Mouse (Mus musculus) gastrocnemius, adult 8-10 months (tissue): ENCODE measurements at regions not wholly inside any gene's neighbourhood (a gene's known extent, or its start where the extent isn't known, plus 50 kb on each side); places are given as distances from the start of the nearest gene placed in this dataset.

Experiments
- DNase-seq, 2 experiments: peaks; one replicate each; pipeline ENCODE4 v3.0.0; 2022; ENCODE audit warnings: low spot score in 2 of 2

DNA sequence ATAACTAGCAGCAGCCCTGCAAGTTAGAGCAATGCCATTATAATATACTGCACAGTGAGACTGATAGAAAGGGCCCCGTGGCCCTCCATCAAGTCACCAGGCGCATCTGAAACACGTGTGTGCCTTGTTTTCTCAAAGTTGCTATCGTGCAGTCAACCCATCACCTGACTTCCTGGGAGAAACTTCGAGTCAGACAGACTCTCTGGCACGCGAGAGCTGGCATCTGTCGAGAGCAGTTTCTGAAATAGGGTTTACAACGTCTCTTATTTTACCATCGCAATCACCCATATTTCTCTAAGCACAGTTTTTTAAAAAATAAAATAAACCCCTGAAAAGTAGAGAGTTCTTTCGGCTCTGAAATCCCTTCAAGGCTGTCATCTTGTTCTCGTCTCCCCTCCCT, 169.8 kb downstream of the 3110018I06Rik start:
- DNase-seq: no peak

DNA sequence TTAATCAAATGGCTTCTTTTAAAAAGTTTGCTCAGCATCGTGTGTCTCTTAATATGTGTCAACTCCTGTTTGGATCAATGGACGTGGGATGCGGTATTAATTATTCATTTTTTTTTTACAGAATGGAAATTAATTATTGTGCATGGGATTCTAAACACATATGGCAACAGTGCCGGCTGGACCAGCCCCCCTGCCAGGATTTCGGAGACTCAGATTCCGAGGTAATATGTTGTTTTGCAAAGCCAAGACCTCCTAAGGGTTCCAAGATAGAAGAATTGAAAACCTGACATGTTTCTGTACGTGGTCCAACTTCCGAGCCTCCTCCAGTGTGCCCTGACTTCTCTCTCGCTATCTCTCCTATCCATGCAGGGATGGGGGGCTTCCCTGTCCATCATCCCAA, 170.4 kb downstream of the 3110018I06Rik start:
- DNase-seq: no peak

DNA sequence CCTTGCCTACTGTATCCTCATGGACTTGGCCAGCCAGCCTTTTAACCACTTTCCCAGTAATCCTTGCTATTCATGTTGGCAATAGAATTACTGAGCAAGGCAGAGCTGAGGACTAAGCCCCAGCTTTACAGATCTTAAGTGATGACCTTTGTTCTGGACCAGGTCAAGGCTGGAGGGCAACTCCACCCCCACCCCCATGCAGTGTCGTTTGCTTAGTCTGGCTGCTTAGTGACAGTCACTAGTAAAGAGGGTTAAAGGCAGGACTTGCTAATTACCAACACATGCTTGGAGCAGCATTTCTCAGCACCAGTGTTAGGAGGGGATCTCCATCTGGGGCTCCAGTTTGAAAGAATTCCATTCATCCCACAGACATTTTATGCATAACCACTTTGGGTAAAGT, 174.2 kb downstream of the 3110018I06Rik start:
- no peak for DNase-seq

DNA sequence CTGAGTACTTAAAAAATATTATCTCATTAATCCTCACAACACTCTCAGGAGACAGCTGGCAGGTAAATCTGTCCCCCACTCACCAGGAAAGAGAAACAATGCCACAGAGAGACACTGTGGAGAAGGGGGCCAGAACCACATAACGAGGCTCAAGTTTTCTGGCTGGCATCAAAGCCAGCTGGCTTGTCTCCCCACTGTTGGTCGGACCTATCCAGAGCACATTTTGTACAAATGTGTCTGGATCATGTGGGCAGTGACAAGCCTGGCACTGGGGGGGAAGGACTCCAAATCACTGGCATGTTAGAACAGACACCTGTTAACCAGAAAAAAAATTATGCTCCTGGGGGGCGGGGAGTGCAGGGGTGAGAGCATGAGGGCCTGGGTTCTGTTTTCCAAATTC, 179.4 kb downstream of the 3110018I06Rik start:
- DNase-seq: no peak

DNA sequence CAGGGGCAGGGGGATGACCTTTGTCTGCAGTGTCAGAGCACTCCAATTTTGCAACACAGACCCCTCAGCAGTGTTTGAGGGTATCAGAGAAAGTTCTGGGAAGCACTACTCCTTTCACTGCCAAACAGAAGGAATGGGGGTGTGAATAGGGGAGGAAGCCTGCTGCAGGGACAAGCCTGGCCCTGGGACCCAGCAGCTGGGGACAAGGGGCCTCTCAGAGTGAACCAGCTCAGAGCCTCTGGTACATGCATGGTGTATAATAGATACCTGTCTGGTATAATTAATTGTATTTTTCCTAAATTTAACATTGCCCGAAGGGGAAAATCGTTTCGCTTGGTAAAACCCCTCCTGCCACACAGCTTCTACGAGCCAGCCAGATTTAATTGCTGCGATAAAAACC, 180.6 kb downstream of the 3110018I06Rik start:
- DNase-seq: no peak

DNA sequence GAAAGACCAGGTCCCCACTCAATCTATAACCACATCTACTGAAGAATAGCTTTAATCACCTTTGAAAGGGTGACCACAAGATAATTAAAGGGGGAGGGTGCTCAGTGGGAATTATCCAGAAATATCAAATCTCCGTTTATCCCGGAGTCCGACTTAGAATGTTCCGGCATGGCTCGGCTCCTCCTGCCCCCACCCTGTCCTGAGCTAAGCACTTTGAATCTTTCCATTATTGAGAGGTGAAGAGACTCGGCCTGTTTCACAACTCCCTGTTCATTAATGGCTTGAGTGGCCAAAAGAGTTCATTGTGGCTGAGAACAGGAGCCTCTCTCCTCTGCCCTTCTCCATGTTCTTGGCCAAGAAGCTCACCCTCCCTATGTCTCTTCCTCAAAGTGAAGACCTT, 181.0 kb downstream of the 3110018I06Rik start:
- DNase-seq: no peak

DNA sequence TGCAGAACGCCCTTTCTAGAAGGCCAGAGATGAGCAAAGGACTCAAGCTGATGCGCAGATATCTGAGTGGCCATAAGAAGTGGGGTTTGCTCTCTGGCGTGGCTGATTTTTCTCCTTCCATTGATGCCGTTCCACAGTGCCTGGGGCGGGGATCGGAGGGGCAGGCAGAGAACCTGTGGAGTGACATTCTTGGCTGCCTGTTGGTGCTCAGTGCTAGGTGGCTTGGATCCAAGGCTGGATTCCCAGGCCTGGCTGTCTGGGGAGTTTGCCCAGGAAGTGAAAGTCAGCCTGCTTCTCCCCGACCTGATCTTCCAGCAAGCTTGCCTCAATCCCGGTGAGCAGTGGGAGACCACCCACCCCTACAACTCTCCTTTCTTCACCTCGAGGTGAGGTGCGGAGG, 181.5 kb downstream of the 3110018I06Rik start:
- no peak for DNase-seq

DNA sequence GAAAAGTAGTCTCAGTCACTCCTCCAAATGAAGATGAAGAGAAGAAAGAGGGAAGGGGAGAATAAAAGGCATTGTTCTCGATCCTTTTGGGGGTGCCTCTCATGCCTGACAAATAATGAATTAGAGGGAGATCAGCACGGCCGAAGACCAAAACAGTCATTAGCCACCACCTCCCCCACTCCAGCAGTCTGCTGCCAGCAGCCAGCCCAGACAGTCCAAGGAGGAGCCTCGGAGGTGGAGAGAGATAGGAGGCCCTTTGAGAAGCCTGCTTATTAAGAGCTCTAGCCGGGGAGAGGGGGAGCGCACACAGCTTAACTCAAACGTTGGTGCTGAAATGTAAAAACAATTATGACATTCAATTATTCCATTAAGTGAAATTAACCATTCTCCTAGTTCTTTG, 188.6 kb downstream of the 3110018I06Rik start:
- DNase-seq: no peak

DNA sequence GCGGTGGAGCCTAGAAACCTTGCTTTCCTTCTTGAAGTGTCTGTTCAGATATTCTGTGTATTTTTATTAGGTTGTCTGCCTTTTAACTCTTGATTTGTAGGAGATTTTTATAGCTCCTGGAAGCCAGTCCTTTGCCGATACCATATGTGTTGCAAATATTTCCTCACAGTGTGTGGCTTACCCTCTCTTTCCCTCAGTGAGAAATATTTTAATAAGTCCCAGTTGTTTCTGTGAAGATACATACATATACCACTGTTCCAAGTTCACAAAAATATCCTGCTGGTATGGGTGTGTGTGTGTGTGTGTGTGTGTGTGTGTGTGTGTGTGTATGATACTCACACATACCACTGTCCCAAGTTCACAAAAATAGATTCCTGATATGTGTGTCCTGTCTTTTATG, 199.0 kb downstream of the 3110018I06Rik start:
- DNase-seq: no peak

DNA sequence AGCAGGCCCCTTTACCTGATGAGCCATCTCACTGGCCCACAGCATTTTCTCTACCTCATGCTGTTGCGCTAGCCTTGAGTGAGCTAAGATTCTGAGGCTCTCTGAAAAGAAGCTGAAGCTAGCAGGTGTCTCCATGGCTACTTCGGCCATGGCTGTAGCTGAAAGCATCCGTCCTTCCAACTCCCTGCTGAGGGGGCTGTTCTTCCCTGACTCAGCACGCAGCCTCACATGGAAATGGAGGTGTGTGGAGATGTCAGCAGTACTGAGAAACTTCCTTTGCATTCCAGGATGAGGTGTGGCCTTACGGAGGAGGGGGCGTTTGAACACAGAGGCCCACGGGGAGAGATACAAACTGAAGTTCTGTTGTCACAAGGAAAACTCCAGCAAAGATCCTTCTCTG, 201.0 kb downstream of the 3110018I06Rik start:
- DNase-seq: no peak

DNA sequence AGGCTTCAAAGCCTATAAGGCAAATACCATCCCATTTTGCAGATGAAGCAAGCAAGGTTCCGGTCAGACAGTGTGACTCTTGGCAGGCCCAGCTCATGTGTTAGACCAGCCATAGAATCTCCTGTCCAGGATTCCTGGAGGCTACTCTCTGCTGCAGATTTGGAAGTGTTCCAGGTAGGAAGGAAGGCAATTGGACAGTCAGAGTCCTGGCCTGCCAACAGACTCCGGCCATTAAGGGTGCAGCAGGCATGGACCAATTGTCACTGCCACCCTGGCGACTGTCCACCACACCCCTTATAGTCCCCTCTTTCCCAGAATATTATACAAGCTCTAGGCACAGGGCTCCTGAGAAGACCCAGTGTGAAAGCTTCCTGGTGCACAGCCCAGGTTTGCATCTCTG, 201.6 kb downstream of the 3110018I06Rik start:
- no peak for DNase-seq

DNA sequence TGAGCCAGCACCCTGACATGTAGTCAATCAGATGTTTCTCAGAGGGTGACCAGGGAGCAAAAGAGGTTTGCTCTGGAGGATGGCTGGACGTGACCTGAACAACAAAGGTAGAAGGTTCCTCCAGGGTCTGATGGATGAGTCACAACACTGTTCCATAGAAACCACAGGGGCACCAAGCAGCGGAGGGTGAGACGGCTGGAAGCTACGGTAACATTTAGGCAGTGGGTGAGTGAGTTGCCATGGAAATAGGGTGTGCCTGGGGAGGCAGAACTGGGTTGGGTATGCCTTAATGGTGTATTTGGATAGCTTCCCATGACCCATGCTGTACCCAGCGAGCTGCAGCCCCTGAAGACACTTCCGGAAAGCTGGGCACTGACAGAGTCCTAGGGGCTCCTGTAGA, 205.3 kb downstream of the 3110018I06Rik start:
- no peak for DNase-seq

DNA sequence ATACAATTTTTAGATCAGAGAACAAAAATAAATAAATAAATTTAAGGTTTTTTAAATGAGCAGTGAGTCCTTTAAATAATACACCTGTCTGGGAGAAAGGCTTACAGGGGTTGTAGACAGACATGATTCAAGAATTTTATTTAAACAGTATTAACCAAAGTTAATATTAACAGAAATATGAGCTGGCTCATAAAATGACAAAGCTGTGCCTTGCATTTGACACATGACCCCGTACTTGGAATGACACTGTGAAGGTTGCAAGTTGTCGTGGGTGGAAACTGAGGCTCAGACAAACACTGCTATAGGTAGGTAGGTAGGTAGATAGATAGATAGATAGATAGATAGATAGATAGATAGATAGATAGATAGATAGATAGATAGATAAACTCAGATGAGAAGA, 206.6 kb downstream of the 3110018I06Rik start:
- DNase-seq: no peak

DNA sequence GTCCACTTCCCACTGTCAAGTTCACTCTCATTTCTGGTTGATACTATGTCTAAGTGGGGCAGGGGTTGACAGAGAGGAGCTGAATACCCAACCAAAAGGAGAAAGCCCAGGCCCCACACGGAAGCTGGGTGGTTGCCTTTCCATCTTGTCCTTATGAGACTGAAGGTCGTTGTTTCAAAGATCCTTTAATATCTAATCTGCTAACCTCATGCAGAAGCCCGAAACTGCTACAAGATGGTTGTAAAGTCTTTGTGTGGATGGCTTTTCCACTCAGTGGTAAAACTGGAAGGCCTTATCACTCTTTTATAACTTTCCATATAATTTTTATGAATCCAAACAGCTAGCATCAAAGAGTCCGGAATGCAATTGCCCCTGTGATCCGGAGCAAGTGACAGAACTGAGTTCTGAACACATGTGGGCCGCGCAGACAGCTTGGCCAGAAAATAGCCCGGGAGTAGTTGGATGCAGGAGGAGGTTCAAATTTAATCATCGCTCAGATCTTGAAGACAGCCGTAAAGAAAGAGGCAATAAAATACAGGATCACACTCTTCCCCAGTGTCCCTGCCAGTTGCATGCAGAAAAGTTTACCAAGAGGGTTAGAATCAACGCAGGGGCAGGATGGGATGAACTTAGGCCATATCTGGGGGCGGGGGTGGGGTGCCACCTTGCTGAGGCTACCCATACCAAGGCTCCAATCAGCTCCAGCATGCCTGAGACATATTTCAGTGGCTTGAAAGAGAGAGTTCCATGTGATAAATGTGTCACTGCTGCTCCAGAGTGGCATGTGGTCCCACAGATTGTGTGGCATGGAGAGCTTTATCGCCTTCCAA, 207.2 kb downstream of the 3110018I06Rik start:
- no peak for DNase-seq

DNA sequence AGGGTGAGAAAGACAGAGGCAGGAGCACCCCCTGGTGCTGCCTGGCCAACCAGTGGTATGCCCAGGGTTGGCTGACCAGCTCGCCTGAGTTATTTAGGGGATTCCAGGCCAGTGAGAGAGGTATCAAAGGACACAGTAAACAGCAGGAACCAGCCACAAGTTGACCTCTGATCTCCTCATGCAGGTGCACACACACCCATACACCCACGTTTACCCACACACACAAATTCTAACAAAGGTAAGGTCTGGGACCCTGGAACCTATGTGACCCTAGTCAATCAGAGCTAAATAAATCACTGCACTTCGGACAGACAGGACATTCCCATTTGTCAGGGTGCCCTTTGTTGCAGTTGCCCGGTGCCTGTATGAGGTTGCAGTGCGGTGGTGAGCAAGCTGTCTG, 211.9 kb downstream of the 3110018I06Rik start:
- no peak for DNase-seq

DNA sequence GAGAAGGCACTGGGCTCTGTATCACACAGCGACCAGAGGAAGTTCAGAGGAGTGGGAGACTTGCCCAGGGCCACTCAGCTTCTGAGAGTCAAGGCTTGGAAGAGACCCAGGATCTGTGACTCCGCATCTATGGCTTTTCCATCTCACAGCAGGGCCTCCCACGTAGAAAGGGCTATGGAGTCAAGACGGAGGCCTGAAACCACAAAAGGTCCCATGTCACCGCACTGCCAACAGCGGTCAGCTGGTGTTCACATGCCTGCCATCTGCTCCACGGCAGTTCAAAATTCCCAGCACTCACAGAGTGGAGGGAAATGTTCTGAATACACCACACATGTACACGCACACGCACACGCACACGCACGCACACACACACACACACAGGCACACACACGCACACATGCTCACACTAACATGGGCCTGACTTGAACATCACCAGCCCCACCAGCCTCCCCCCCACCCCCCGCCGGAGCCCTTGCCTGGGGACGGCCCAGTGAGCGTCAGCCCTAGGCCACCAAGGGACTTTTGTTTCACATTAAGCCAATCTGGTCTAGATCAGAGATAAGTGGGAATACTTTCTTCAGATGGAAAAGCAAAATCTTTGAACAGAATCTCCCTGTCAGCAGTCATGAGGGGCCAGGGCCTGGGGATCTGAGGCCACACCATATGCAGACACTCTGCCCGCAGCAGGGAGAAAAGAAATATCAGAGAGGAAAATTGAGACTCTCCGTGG, 212.6 kb downstream of the 3110018I06Rik start:
- DNase-seq: no peak

DNA sequence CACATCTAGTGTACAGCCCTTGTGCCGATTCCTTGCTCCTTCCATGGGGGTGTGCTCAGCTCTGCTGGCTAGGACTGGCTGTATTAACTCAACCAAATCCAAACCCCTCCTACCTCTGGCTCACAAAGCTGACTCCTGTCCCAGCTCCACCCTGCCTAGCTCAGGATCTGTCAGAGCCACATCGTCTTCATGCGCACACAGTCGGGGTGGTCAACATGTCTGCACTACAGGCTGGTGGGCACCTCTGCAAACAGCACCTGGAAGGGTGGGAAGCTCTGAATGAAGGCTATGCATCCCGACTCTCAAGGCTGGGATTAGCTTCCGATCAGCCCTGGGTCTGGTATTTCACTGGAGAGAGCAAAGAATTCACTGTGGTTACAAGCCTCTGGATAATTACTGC, 220.4 kb downstream of the 3110018I06Rik start:
- no peak for DNase-seq

DNA sequence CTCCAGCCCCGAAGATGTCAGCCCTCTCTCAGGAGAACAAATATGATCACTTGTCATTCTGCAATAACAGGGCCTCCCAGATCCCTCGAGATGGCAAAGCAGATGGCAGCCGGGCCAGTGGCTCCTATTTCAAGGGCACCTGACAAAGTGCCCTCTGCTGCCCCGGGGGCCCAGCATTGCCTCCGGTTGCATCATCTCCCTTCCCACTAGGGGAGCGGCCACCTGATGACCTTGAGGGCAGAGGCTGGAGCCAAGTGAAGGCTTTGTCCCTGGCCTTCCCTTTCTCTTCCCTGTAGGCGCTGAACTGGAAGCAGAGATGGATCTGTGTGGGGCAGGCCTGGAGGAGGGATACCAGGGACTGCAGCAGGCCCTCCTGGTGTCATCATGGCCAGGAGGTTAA, 222.6 kb downstream of the 3110018I06Rik start:
- no peak for DNase-seq

DNA sequence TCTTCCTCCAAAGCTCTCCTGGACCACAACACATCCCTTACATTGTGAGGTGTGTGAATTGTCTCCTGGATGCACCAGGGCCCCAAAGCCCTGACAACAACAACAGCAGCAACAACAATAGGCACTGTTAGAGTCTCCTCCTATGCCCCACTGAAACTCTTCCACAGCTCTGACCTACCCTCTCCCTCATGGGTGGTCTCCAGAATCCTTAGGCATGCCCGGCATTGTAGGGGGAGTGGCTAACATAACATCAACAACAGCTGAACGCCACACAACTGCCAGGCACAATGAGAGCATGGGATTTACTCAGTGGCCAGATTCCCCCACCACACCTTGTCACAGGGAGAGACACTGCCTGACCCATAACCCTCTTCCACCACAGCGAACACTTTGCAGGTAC, 223.2 kb downstream of the 3110018I06Rik start:
- no peak for DNase-seq

DNA sequence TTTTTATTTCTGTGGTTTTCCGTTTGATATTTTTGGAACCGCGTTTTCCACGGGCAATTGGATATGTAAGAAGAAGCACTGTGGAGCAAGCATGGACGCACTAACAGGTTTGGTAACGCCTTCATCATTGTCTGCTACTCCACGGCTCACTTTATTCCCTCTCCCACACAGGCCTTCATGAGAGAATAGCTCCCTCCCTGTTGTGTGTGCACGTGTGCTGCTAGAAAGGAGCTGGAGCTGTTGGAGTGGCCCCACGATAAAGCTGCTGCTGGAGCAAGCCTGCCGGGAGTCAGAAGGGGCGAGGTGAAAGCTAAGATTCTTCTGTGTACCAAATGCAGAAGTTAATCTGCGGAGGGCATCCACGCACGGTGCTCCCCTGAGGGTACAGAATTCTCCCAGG, 224.8 kb downstream of the 3110018I06Rik start:
- no peak for DNase-seq

DNA sequence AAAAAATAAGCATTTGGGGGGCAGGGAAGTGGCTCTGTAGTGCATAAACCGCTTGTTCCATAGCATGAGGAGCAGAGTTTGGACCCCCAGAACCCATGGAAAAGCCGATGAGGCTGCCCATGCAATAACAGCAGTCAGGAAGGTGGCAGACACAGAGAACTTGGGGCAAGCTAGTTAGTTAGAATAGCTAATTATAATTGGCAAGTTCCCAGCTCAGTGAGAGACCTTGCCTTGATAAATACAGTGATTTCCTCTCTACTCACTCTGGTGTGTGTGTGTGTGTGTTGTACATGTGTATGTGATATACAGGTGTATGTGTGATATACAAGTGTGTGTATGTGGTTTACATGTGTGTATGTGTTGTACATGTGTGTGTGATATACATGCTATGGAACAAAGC, 226.4 kb downstream of the 3110018I06Rik start:
- no peak for DNase-seq

DNA sequence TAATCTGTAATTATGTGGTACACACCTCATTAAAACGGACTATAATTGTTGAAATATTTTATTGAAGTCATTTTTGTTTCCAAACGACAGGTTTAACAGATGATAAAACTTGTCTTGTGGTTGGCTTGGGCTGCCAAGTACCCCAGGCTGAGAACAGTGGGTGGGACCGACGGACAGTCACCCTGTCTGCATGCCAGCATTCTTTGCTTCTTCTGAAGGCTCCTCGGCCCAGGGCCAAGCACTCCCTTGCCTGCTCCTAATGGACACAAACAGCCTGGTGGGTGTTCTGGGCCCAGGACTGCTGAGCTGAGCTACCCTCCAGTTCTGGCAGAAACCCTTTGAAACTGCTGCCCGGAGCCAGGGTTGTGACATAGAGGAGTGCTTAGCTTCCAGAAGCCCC, 227.4 kb downstream of the 3110018I06Rik start:
- DNase-seq: no peak

DNA sequence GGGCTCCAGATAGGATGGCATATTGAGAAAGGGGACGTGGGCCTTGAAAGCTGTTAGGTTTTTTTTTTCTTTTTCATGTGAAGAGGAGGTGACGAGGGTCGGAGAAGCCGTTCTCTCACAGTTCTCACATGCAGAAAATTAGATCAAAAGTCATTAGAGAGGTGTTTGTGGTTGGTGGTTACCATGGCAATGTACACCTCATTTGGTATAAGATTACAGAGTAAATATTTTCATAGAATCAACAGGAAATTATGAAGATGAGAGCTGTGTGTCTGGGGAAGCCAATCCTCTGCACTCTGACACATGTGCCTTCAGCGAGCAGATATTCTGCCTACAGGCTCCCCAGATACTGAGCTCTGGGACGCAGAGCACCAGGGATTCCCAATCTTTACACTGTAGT, 232.5 kb downstream of the 3110018I06Rik start:
- no peak for DNase-seq
